Mouse (Mus musculus): ENCODE results near the gene Gm9611. TPM values are rescaled to one million over a fixed set of nuclear protein-coding genes. Genes with fewer than 3 reads are reported as not detected.
"Not testable (repeated sequence)": the region's sequence is repeated elsewhere in the genome, so short reads cannot be mapped to it uniquely, and the experiment has no call there.

Gene Gm9611
- polyA plus RNA-seq (2015; fragmentation: Nextera tagmentation; extraction: Ambion mirVana): not detected in 2 replicates

- H3K9me3 ChIP-seq (replicated peaks); H3K36me3 ChIP-seq (replicated peaks); ATAC-seq (ENCODE audit: insufficient read depth); H3K27ac ChIP-seq (replicated peaks); H3K27me3 ChIP-seq; H3K4me3 ChIP-seq (replicated peaks); H3K9ac ChIP-seq; H3K4me1 ChIP-seq (replicated peaks); H3K4me2 ChIP-seq: not testable (repeated sequence)
- WGBS (ENCODE audit: insufficient replicate concordance): 55% methylated on average over 1 of the region's 3 CpGs
Measured at GRCm38 (mm10) chr14:42297258-42297657, at the start of gene Gm9611. Gene Gm9611 (minus strand): TSS chr14:42297358.

GRCm38 (mm10) chr14:42309910-42310309, 12.8 kb upstream of the Gm9611 start, which contains the start of gene Gm7995:
Gene Gm7995 (plus strand): TSS chr14:42310210.
- ATAC-seq (ENCODE audit: insufficient read depth); H3K27ac ChIP-seq (replicated peaks); H3K4me2 ChIP-seq; H3K9ac ChIP-seq; H3K27me3 ChIP-seq; H3K36me3 ChIP-seq (replicated peaks); H3K4me1 ChIP-seq (replicated peaks); H3K4me3 ChIP-seq (replicated peaks); H3K9me3 ChIP-seq (replicated peaks): not testable (repeated sequence)
- WGBS (ENCODE audit: insufficient replicate concordance): no CpG with 5 or more reads among the region's 1 CpGs

DNA sequence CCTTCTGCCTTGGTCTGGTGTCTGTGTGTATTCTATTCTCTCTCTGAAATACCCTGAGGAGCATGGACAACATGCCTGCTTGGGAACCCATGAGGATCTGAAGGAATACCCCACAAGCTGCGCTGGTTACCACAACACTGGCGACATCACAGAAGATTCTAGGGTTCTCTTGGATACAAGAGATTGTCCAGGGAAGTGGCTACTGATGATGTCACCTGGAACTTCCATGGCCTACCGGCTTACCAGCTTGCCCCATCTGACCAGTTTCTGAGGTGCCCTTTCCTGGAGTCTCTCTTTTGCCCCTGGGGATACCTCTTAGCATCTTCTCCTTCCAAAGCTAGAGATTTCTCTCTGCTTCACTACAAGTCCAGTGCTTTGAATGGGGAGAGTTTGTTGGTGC, 37.2 kb downstream of the Gm9611 start, which contains the start of gene Gm17026:
TSS of gene Gm17026 (minus strand) at position 101 of the 400 bp plus-strand sequence.
- H3K4me3 ChIP-seq (replicated peaks); H3K9ac ChIP-seq; ATAC-seq (ENCODE audit: insufficient read depth); H3K4me1 ChIP-seq (replicated peaks); H3K27me3 ChIP-seq; H3K27ac ChIP-seq (replicated peaks); H3K4me2 ChIP-seq; H3K9me3 ChIP-seq (replicated peaks); H3K36me3 ChIP-seq (replicated peaks): not testable (repeated sequence)
- 60% methylated on average over 1 of the region's 3 CpGs for WGBS (ENCODE audit: insufficient replicate concordance)

Small RNA genes lying within 50 kb of the gene (microRNA-seq; reads per million reads assigned to microRNA genes)
- gene Gm25208 (not detected), gene Gm25892 (not detected)

Other genes with a start within 250 kb of the Gm9611 start
- gene Gm7951, start 180.0 kb downstream of the Gm9611 start, polyA plus RNA-seq (2015; fragmentation: Nextera tagmentation; extraction: Ambion mirVana): not detected in 2 replicates
- not detected in 2 replicates for gene Gm17027, start 134.7 kb downstream of the Gm9611 start, polyA plus RNA-seq (2015; fragmentation: Nextera tagmentation; extraction: Ambion mirVana)
- gene Gm3573, start 106.6 kb downstream of the Gm9611 start, polyA plus RNA-seq (2015; fragmentation: Nextera tagmentation; extraction: Ambion mirVana): not detected in 2 replicates
- gene Gm17026, start 37.3 kb downstream of the Gm9611 start, polyA plus RNA-seq (2015; fragmentation: Nextera tagmentation; extraction: Ambion mirVana): not detected in 2 replicates
- not detected in 2 replicates for gene Gm7995, start 12.9 kb upstream of the Gm9611 start, polyA plus RNA-seq (2015; fragmentation: Nextera tagmentation; extraction: Ambion mirVana)
- gene Gm8005, start 142.3 kb upstream of the Gm9611 start, polyA plus RNA-seq (2015; fragmentation: Nextera tagmentation; extraction: Ambion mirVana): not detected in 2 replicates
- not detected in 2 replicates for gene Gm8011, start 166.5 kb upstream of the Gm9611 start, polyA plus RNA-seq (2015; fragmentation: Nextera tagmentation; extraction: Ambion mirVana)
- not detected in 2 replicates for gene Gm8020, start 205.0 kb upstream of the Gm9611 start, polyA plus RNA-seq (2015; fragmentation: Nextera tagmentation; extraction: Ambion mirVana)
- gene Gm8024, start 226.9 kb upstream of the Gm9611 start, polyA plus RNA-seq (2015; fragmentation: Nextera tagmentation; extraction: Ambion mirVana): not detected in 2 replicates